Mouse (Mus musculus): ENCODE data around the gene Syt12. TPM values are rescaled to one million over a fixed set of nuclear protein-coding genes. Genes with fewer than 3 reads are reported as not detected.

Syt12 gene
- 2.9 and 15.8 TPM in 2 replicates for polyA plus RNA-seq (2012; rRNA removed; ENCODE audit: low replicate concordance)

GRCm38 (mm10) chr19:4477345-4478189 is at the start of gene Syt12:
Syt12 (minus strand) TSS chr19:4477447.

DNA sequence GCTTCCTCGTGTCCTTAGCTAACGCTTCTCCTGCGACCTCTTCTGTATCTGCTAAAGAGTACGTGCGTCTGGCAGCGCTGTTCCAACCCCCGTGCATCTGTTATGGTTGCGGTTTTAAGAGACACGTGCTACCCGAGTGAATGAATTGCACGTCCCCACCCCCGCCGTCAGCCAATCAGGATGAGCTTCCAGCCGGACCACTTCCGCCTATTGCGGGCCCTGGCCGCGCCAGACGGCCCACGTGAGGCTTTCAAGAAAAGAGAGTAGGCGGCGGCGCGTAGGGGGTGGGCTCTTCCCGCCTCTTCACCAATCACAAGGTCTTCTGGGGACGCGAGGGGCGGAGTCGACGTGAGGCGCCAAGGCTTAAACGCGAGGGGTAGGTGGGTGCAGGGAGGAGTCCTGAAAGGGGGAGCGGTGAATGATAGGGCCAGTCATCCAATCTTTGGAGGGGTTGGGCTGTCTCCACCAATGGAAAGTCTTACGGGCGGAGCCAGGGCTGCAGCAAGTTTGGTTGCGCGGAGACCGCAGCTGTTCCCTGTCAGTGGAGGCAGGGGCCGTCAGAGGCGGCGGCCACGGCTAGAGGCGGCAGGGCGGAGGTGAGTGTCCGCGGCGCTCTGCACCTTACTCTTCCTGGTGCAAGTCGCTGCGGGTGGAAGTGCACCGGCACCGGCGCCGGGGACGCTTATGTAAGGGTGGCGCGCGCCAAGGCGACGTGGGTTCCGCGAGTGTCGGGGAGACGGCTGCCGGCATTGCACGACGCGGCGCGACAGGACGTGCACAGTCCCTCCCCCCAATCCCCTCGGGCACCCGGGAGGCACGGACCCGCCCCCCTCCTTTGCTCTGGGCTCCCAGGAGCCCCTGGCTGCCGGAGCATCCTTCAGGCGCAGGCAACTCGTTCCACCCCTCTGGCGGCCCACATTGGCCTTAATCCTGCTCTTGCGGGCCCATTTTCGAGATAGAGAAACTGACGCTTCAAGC is 33.0 kb upstream of the Syt12 start, which contains the start of gene Pcx:
TSS of gene Pcx (plus strand) at position 487 of the 978 bp plus-strand sequence.

DNA sequence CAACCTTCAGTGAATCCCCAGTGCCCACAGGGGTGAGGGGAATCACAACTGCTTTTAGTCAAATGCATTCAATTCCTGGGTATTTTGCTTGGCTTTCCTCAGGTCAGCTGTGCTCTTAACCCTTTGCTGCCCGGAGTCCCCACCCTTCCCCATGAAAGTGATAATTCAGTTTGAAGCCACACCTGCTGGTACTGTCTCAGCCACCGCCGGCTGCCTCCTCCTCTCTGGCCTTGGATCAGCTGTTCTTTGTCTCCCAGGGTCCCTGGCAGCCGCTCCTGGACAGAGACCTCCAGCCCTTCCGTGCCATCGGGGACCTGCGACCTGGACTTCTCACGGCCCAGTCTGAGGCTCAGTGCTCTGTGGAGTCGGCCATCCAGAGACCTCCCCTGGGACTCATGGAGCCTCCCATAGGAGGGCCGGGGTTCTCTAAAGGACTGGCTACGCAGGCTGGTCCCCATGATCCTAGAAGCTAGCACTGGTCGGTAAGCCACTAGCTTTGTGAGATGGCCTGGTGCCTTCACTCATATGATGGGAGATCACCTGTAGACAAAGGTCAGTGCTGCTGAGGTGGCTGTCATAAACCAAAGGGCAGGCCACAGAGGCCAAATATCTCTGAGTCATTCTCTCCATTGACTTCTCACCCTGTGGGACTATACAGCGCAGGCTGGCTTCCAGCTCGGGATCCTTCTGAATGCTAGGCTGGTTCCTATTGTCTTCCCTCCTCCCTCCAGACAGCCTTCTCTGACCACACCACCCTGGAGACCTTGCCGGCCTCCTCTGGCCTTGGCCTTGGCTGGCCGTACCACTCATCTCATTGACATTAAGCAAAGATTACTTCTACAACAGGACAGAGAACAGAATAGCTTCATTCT is 21.1 kb upstream of the Syt12 start, which contains the start of gene 2010003K11Rik:
TSS of gene 2010003K11Rik (minus strand) at position 522 of the 872 bp plus-strand sequence.

DNA sequence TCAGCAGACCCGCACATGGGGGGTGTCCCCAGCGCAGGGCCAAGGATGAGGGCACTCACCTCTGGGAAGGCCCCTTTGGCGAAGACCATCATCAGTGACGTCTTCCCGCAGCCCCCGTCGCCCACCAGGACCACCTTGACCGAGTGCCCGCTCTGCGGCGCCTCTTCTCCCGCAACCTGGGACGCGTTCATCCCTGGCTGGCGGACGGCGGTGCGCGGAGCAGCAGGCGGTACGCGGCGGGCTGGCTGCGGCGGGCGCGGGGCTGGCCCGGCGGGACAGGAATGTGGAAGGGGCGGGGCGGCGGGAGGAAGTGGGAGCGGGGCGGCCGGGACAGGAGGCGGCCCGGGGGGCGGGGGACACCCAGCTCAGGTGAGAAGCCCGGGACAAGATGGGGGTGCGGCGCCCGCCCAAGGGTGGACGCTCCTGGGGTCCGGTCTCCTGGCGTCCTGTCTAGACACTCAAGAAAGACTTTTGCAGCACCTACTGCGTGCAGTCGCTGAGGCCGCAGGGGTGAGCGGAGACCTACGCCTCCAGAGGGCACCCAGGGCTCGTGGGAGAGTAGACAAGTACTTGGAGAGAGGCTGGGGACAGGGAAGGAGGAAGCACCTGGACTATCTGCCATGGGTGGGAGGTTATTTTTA is 38.0 kb downstream of the Syt12 start, which contains the start of gene Rhod:
TSS of gene Rhod (minus strand) at position 272 of the 641 bp plus-strand sequence.

GRCm38 (mm10) chr19:4397798-4398629 is 79.2 kb downstream of the Syt12 start, which contains the start of gene Kdm2a:
Kdm2a (minus strand) TSS chr19:4398285.

Other genes with a start within 250 kb of the Syt12 start
- gene Pold4, start 245.5 kb downstream of the Syt12 start, polyA plus RNA-seq (2012; rRNA removed; ENCODE audit: low replicate concordance), result 67.0 and 146 TPM in 2 replicates
- gene Ssh3, start 208.3 kb downstream of the Syt12 start, polyA plus RNA-seq (2012; rRNA removed; ENCODE audit: low replicate concordance), result 70.2 and 100 TPM in 2 replicates
- gene Ankrd13d, start 194.3 kb downstream of the Syt12 start, polyA plus RNA-seq (2012; rRNA removed; ENCODE audit: low replicate concordance), result 0.83 and 3.0 TPM in 2 replicates
- 75.3 and 106 TPM in 2 replicates for gene Grk2, start 171.2 kb downstream of the Syt12 start, polyA plus RNA-seq (2012; rRNA removed; ENCODE audit: low replicate concordance)
- 46.8 and 50.4 TPM in 2 replicates for gene Kdm2a, start 79.2 kb downstream of the Syt12 start, polyA plus RNA-seq (2012; rRNA removed; ENCODE audit: low replicate concordance)
- gene Rhod, start 38.0 kb downstream of the Syt12 start, polyA plus RNA-seq (2012; rRNA removed; ENCODE audit: low replicate concordance), result 27.7 and 141 TPM in 2 replicates
- gene 2010003K11Rik, start 21.1 kb upstream of the Syt12 start, polyA plus RNA-seq (2012; rRNA removed; ENCODE audit: low replicate concordance), result 87.4 and 199 TPM in 2 replicates
- 30.7 and 32.7 TPM in 2 replicates for gene Pcx, start 33.0 kb upstream of the Syt12 start, polyA plus RNA-seq (2012; rRNA removed; ENCODE audit: low replicate concordance)
- 16.3 and 25.3 TPM in 2 replicates for gene Lrfn4, start 138.2 kb upstream of the Syt12 start, polyA plus RNA-seq (2012; rRNA removed; ENCODE audit: low replicate concordance)
- 89.0 and 128 TPM in 2 replicates for gene Rce1, start 148.2 kb upstream of the Syt12 start, polyA plus RNA-seq (2012; rRNA removed; ENCODE audit: low replicate concordance)
- gene Gm960, start 221.2 kb upstream of the Syt12 start, polyA plus RNA-seq (2012; rRNA removed; ENCODE audit: low replicate concordance), result 0.21 and 0.38 TPM in 2 replicates
- 0.15 and 0.36 TPM in 2 replicates for gene Sptbn2, start 233.7 kb upstream of the Syt12 start, polyA plus RNA-seq (2012; rRNA removed; ENCODE audit: low replicate concordance)